Mouse (Mus musculus) bone marrow, adult 2 months (tissue): Measurements from ENCODE around the gene Vat1.

Source experiments
- CTCF ChIP-seq: fragments of 200-500 bp; IDR thresholded peaks from 2 replicates; pipeline ENCODE4 v1.5.1; 2011; ENCODE audit warnings: low read length, control low read depth; ENCODE audit not compliant: control insufficient read depth, insufficient read depth
- POLR2A ChIP-seq: fragments of 200-500 bp; IDR thresholded peaks from 2 replicates; pipeline ENCODE4 v1.6.1; 2011; ENCODE audit warnings: low read depth, mild to moderate bottlenecking, control low read depth, low read length, borderline replicate concordance; ENCODE audit not compliant: control insufficient read depth

- TF ChIP-seq POLR2A (no peak), CTCF (no peak)
Observed at GRCm38 (mm10) chr11:101479171-101479635, 13.2 kb upstream of the Vat1 start.
